Mouse (Mus musculus): Measurements from ENCODE around the gene Ndst2. TPM values are rescaled to one million over a fixed set of nuclear protein-coding genes. Genes with fewer than 3 reads are reported as not detected.

Gene Ndst2
- polyA plus RNA-seq, 1 experiment from 2014 or later, result 17.1 TPM

GRCm38 (mm10) chr14:20735892-20736390 lies 1.6 kb upstream of the Ndst2 start:
- Histone ChIP-seq H3K9me3 (replicated peaks) (no peaks in the 10 kb centered on the region), H3K4me2 (no peak overlapping the region), H3K36me3 (peaks cover 59% of the 10 kb centered on the region), H3K27me3 (replicated peaks) (no peaks in the 10 kb centered on the region), H3K4me1 (peaks cover 34% of the 10 kb centered on the region), H3K4me3 (replicated peaks) (no peak overlapping the region), H3K27ac (replicated peaks) (no peak overlapping the region), H3K9ac (replicated peaks) (no peak overlapping the region)
- 89% methylated on average over 13 of the region's 13 CpGs for WGBS
- no peak for ATAC-seq (ENCODE audit: low FRiP score)

GRCm38 (mm10) chr14:20735052-20735451 lies 690 bp upstream of the Ndst2 start:
- Histone ChIP-seq H3K27ac (replicated peaks) (peak overlapping the region; percentile 81), H3K4me2 (peak overlapping the region; percentile 86), H3K36me3 (peaks cover 58% of the 10 kb centered on the region), H3K9me3 (replicated peaks) (no peaks in the 10 kb centered on the region), H3K4me1 (peaks cover 34% of the 10 kb centered on the region), H3K4me3 (replicated peaks) (no peak overlapping the region), H3K9ac (replicated peaks) (no peak overlapping the region), H3K27me3 (replicated peaks) (no peaks in the 10 kb centered on the region)
- no peak for ATAC-seq (ENCODE audit: low FRiP score)
- WGBS, result 74% methylated on average over 2 of the region's 2 CpGs

GRCm38 (mm10) chr14:20733041-20733951 lies 1.1 kb downstream of the Ndst2 start:
- ATAC-seq (ENCODE audit: low FRiP score), result no peak
- H3K27ac ChIP-seq (replicated peaks), result peak overlapping the region; percentile 81

GRCm38 (mm10) chr14:20730853-20731602 lies 3.3 kb downstream of the Ndst2 start:
- no peak for ATAC-seq (ENCODE audit: low FRiP score)
- Histone ChIP-seq H3K4me1 (peaks cover 34% of the 10 kb centered on the region), H3K4me3 (replicated peaks) (no peak overlapping the region), H3K36me3 (peaks cover 58% of the 10 kb centered on the region), H3K27me3 (replicated peaks) (no peaks in the 10 kb centered on the region), H3K27ac (replicated peaks) (no peak overlapping the region), H3K9me3 (replicated peaks) (no peaks in the 10 kb centered on the region), H3K9ac (replicated peaks) (no peak overlapping the region), H3K4me2 (no peak overlapping the region)
- 94% methylated on average over 9 of the region's 9 CpGs for WGBS

More at GRCm38 (mm10) chr14:20733041-20733951, 1.1 kb downstream of the Ndst2 start:
- Histone ChIP-seq H3K4me3 (replicated peaks) (peak overlapping the region; percentile 59), H3K4me2 (peak overlapping the region; percentile 86), H3K36me3 (peaks cover 57% of the 10 kb centered on the region), H3K4me1 (peaks cover 34% of the 10 kb centered on the region), H3K27me3 (replicated peaks) (no peaks in the 10 kb centered on the region), H3K9me3 (replicated peaks) (no peaks in the 10 kb centered on the region), H3K9ac (replicated peaks) (peak overlapping the region; percentile 74)
- 53% methylated on average over 12 of the region's 12 CpGs for WGBS

- Histone ChIP-seq H3K9ac (replicated peaks) (no peak overlapping the region), H3K9me3 (replicated peaks) (no peaks in the 10 kb centered on the region), H3K4me2 (no peak overlapping the region), H3K4me3 (replicated peaks) (no peak overlapping the region), H3K27me3 (replicated peaks) (no peaks in the 10 kb centered on the region), H3K27ac (replicated peaks) (no peak overlapping the region), H3K36me3 (peaks cover 61% of the 10 kb centered on the region), H3K4me1 (peaks cover 28% of the 10 kb centered on the region)
- ATAC-seq (ENCODE audit: low FRiP score), result no peak
- WGBS, result 89% methylated on average over 9 of the region's 9 CpGs
These were observed 4.5 kb downstream of the Ndst2 start for GRCm38 (mm10) chr14:20729871-20730270.

GRCm38 (mm10) chr14:20725660-20726339 lies 8.6 kb downstream of the Ndst2 start:
- H3K4me3 ChIP-seq (replicated peaks), result no peak overlapping the region
- no peak overlapping the region for H3K4me2 ChIP-seq
- H3K36me3 ChIP-seq, result peaks cover 96% of the 10 kb centered on the region
- WGBS, result 76% methylated on average over 6 of the region's 6 CpGs
- H3K27me3 ChIP-seq (replicated peaks), result no peaks in the 10 kb centered on the region
- H3K9me3 ChIP-seq (replicated peaks), result no peaks in the 10 kb centered on the region
- H3K27ac ChIP-seq (replicated peaks), result no peak overlapping the region
- no peak overlapping the region for H3K9ac ChIP-seq (replicated peaks)
- ATAC-seq (ENCODE audit: low FRiP score), result no peak
- no peaks in the 10 kb centered on the region for H3K4me1 ChIP-seq

- H3K4me3 ChIP-seq (replicated peaks), result no peak overlapping the region
- ATAC-seq (ENCODE audit: low FRiP score), result no peak
- H3K9ac ChIP-seq (replicated peaks), result no peak overlapping the region
- H3K27ac ChIP-seq (replicated peaks), result no peak overlapping the region
- no peaks in the 10 kb centered on the region for H3K9me3 ChIP-seq (replicated peaks)
- H3K4me1 ChIP-seq, result no peaks in the 10 kb centered on the region
- H3K36me3 ChIP-seq, result peaks cover 95% of the 10 kb centered on the region
- H3K27me3 ChIP-seq (replicated peaks), result no peaks in the 10 kb centered on the region
- 23% methylated on average over 5 of the region's 5 CpGs for WGBS
- H3K4me2 ChIP-seq, result no peak overlapping the region
These were observed 10.3 kb downstream of the Ndst2 start for GRCm38 (mm10) chr14:20724043-20724442.

- Histone ChIP-seq H3K9ac (replicated peaks) (no peak overlapping the region), H3K4me2 (no peak overlapping the region), H3K36me3 (peaks cover 96% of the 10 kb centered on the region), H3K27me3 (replicated peaks) (no peaks in the 10 kb centered on the region), H3K27ac (replicated peaks) (no peak overlapping the region), H3K4me3 (replicated peaks) (no peak overlapping the region), H3K9me3 (replicated peaks) (no peaks in the 10 kb centered on the region), H3K4me1 (no peaks in the 10 kb centered on the region)
- ATAC-seq (ENCODE audit: low FRiP score), result no peak
- WGBS, result 92% methylated on average over 12 of the region's 12 CpGs
These were observed 11.4 kb downstream of the Ndst2 start for GRCm38 (mm10) chr14:20723006-20723405.

GRCm38 (mm10) chr14:20721371-20721770 lies 13.0 kb downstream of the Ndst2 start:
- H3K9me3 ChIP-seq (replicated peaks), result no peaks in the 10 kb centered on the region
- H3K9ac ChIP-seq (replicated peaks), result no peak overlapping the region
- ATAC-seq (ENCODE audit: low FRiP score), result no peak
- H3K27ac ChIP-seq (replicated peaks), result no peak overlapping the region
- no peaks in the 10 kb centered on the region for H3K27me3 ChIP-seq (replicated peaks)
- H3K4me1 ChIP-seq, result no peaks in the 10 kb centered on the region
- H3K4me2 ChIP-seq, result no peak overlapping the region
- H3K4me3 ChIP-seq (replicated peaks), result no peak overlapping the region
- H3K36me3 ChIP-seq, result peaks cover 99% of the 10 kb centered on the region
- 93% methylated on average over 4 of the region's 4 CpGs for WGBS

- WGBS, result 97% methylated on average over 12 of the region's 12 CpGs
- no peak for ATAC-seq (ENCODE audit: low FRiP score)
- Histone ChIP-seq H3K4me1 (no peaks in the 10 kb centered on the region), H3K27me3 (replicated peaks) (no peaks in the 10 kb centered on the region), H3K4me2 (no peak overlapping the region), H3K27ac (replicated peaks) (no peak overlapping the region), H3K4me3 (replicated peaks) (no peak overlapping the region), H3K9me3 (replicated peaks) (no peaks in the 10 kb centered on the region), H3K36me3 (peaks cover 99% of the 10 kb centered on the region), H3K9ac (replicated peaks) (no peak overlapping the region)
These were observed 14.6 kb downstream of the Ndst2 start for GRCm38 (mm10) chr14:20719767-20720166.

GRCm38 (mm10) chr14:20718443-20718842 lies 15.9 kb downstream of the Ndst2 start:
- H3K4me2 ChIP-seq, result no peak overlapping the region
- WGBS, result 91% methylated on average over 10 of the region's 10 CpGs
- H3K4me3 ChIP-seq (replicated peaks), result no peak overlapping the region
- peaks cover 99% of the 10 kb centered on the region for H3K36me3 ChIP-seq
- no peak overlapping the region for H3K9ac ChIP-seq (replicated peaks)
- H3K27ac ChIP-seq (replicated peaks), result no peak overlapping the region
- H3K27me3 ChIP-seq (replicated peaks), result no peaks in the 10 kb centered on the region
- no peak for ATAC-seq (ENCODE audit: low FRiP score)
- H3K9me3 ChIP-seq (replicated peaks), result no peaks in the 10 kb centered on the region
- no peaks in the 10 kb centered on the region for H3K4me1 ChIP-seq

All from neural tube, embryonic 15.5 days (tissue).